Comparison of ENCODE assay signal across 10 mouse cellular contexts in genomic region chr1:184864381-184864801, GRCm38 (mm10). TPM values are rescaled to one million over a fixed set of nuclear protein-coding genes. Genes with fewer than 3 reads are reported as not detected.
DNase-seq lines count a peak whose midpoint lies in the region; ATAC-seq and TF ChIP-seq lines count a peak whose summit lies in the region.
"Had no signal": no experiment of that assay in that cellular context is flagged by ENCODE, and none has a peak within 500 bp of the region (broad histone marks: within the 10 kb centered on the region; RNA-seq: fewer than 3 reads in every experiment).

No protein-coding gene starts in this region.

- H3K36me3 ChIP-seq in embryonic facial prominence, embryonic 11.5 days (replicated peaks; ENCODE audit: control insufficient read depth, insufficient read depth, low read depth, low read length) = no peaks in the 10 kb centered on the region
- H3K36me3 ChIP-seq in intestine, embryonic 14.5 days (ENCODE audit: control insufficient read depth, insufficient read depth, low read length) = no peaks in the 10 kb centered on the region
- H3K36me3 ChIP-seq in lung, embryonic 14.5 days (ENCODE audit: insufficient read depth) = no peaks in the 10 kb centered on the region
- no peaks in the 10 kb centered on the region for H3K36me3 ChIP-seq in forebrain, embryonic 12.5 days (replicated peaks)
- H3K36me3 ChIP-seq: embryonic facial prominence, embryonic 12.5 days had no signal

- no peaks in the 10 kb centered on the region for H3K4me1 ChIP-seq in embryonic facial prominence, embryonic 11.5 days (ENCODE audit: control insufficient read depth, insufficient read depth, low read length)
- peaks cover 3% of the 10 kb centered on the region; the same call in 1 of the 2 replicates for H3K4me1 ChIP-seq in intestine, embryonic 14.5 days (replicated peaks; ENCODE audit: control insufficient read depth, insufficient read depth, low read length)
- no peaks in the 10 kb centered on the region; the same call in 1 of the 2 replicates for H3K4me1 ChIP-seq in lung, embryonic 14.5 days (ENCODE audit: insufficient read depth)
- peaks cover 4% of the 10 kb centered on the region; the same call in 1 of the 2 replicates for H3K4me1 ChIP-seq in forebrain, embryonic 12.5 days

- no peak overlapping the region for H3K27ac ChIP-seq in embryonic facial prominence, embryonic 11.5 days (replicated peaks; ENCODE audit: low read depth, low read length)
- 0 out of 2 replicates have a peak overlapping the region, but pooled peaks have one; percentile 16 for H3K27ac ChIP-seq in intestine, embryonic 14.5 days (ENCODE audit: low read depth)
- H3K27ac ChIP-seq in lung, embryonic 14.5 days (ENCODE audit: low read depth) = peak overlapping the region; percentile 69; the same call in 1 of the 2 replicates
- no peak overlapping the region for H3K27ac ChIP-seq in forebrain, embryonic 12.5 days

- no peak overlapping the region for H3K9ac ChIP-seq in embryonic facial prominence, embryonic 11.5 days (replicated peaks; ENCODE audit: low read length)
- no peak overlapping the region for H3K9ac ChIP-seq in intestine, embryonic 14.5 days (ENCODE audit: low read length)
- no peak overlapping the region for H3K9ac ChIP-seq in lung, embryonic 14.5 days
- no peak overlapping the region for H3K9ac ChIP-seq in forebrain, embryonic 12.5 days
- H3K9ac ChIP-seq: embryonic facial prominence, embryonic 12.5 days had no signal

- no peak overlapping the region for H3K4me3 ChIP-seq in embryonic facial prominence, embryonic 11.5 days (ENCODE audit: low read depth, low read length)
- H3K4me3 ChIP-seq in intestine, embryonic 14.5 days (ENCODE audit: low read depth, low read length) = no peak overlapping the region
- H3K4me3 ChIP-seq in lung, embryonic 14.5 days (ENCODE audit: low read depth, low read length) = no peak overlapping the region
- H3K4me3 ChIP-seq in forebrain, embryonic 12.5 days (replicated peaks) = no peak overlapping the region
- H3K4me3 ChIP-seq: embryonic facial prominence, embryonic 12.5 days had no signal

- DNase-seq in embryo, embryonic 10 days (ENCODE audit: low spot score) = peak; percentile 18
- no peak for DNase-seq in embryo, embryonic 11 days
- peak; percentile 12 for DNase-seq in embryonic facial prominence, embryonic 11.5 days (ENCODE audit: low spot score)
- DNase-seq in intestine, embryonic 14.5 days (ENCODE audit: low spot score) = no peak
- peak; percentile 50 for DNase-seq in lung, embryonic 14.5 days
- no peak for DNase-seq in layer of hippocampus, adult 8-10 months (ENCODE audit: low spot score in 2 of 2)
- DNase-seq: right cerebral cortex, postnatal 25 days had no signal

- no peaks in the 10 kb centered on the region for H3K27me3 ChIP-seq in embryonic facial prominence, embryonic 11.5 days (ENCODE audit: control insufficient read depth, insufficient read depth, low read length)
- no peaks in the 10 kb centered on the region for H3K27me3 ChIP-seq in intestine, embryonic 14.5 days (replicated peaks; ENCODE audit: control insufficient read depth, insufficient read depth, low read length)
- H3K27me3 ChIP-seq in lung, embryonic 14.5 days (ENCODE audit: insufficient read depth, low read length) = no peaks in the 10 kb centered on the region
- H3K27me3 ChIP-seq in forebrain, embryonic 12.5 days = peaks cover 52% of the 10 kb centered on the region
- H3K27me3 ChIP-seq: embryonic facial prominence, embryonic 12.5 days had no signal

- WGBS in embryonic facial prominence, embryonic 11.5 days = 24% methylated on average over 7 of the region's 7 CpGs
- WGBS in intestine, embryonic 14.5 days = 53% methylated on average over 7 of the region's 7 CpGs
- 36% methylated on average over 7 of the region's 7 CpGs for WGBS in lung, embryonic 14.5 days
- WGBS in forebrain, embryonic 12.5 days = 19% methylated on average over 7 of the region's 7 CpGs

- H3K4me2 ChIP-seq in embryonic facial prominence, embryonic 11.5 days (ENCODE audit: low read depth, low read length) = no peak overlapping the region
- H3K4me2 ChIP-seq in intestine, embryonic 14.5 days (ENCODE audit: low read length) = no peak overlapping the region
- H3K4me2 ChIP-seq in lung, embryonic 14.5 days = no peak overlapping the region
- no peak overlapping the region for H3K4me2 ChIP-seq in forebrain, embryonic 12.5 days
- H3K4me2 ChIP-seq: embryonic facial prominence, embryonic 12.5 days had no signal

- H3K9me3 ChIP-seq in embryonic facial prominence, embryonic 11.5 days (replicated peaks; ENCODE audit: control insufficient read depth, low read length) = no peaks in the 10 kb centered on the region
- no peaks in the 10 kb centered on the region for H3K9me3 ChIP-seq in intestine, embryonic 14.5 days (ENCODE audit: control insufficient read depth, low read length)
- H3K9me3 ChIP-seq in lung, embryonic 14.5 days (ENCODE audit: low read depth, low read length) = no peaks in the 10 kb centered on the region
- no peaks in the 10 kb centered on the region for H3K9me3 ChIP-seq in forebrain, embryonic 12.5 days
- H3K9me3 ChIP-seq: embryonic facial prominence, embryonic 12.5 days had no signal

- ATAC-seq in embryonic facial prominence, embryonic 11.5 days (replicated peaks; ENCODE audit: insufficient number of reproducible peaks, low FRiP score, low TSS enrichment, low read depth) = no peak
- no peak for ATAC-seq in intestine, embryonic 14.5 days (replicated peaks; ENCODE audit: low FRiP score, low TSS enrichment, low read depth)
- ATAC-seq in lung, embryonic 14.5 days (ENCODE audit: insufficient read depth) = peak; percentile 64; the same call in 1 of the 2 replicates
- ATAC-seq in inflammation-experienced regulatory T-cells, adult 6 months = no peak
- ATAC-seq in forebrain, embryonic 12.5 days (ENCODE audit: low FRiP score) = no peak

- TF ChIP-seq CTCF in lung, embryonic 14.5 days (IDR thresholded peaks at IDR 0.05; ENCODE audit: low read depth) = no peak

RNA-seq across cellular contexts. Expression of gene Marc2, which starts 18.1 kb away (rescaled TPM):
- polyA plus RNA-seq in embryonic facial prominence, embryonic 11.5 days (2014; fragmentation: Nextera tagmentation; extraction: Ambion mirVana) = 118 and 125 TPM in 2 replicates
- 262 and 279 TPM in 2 replicates for polyA plus RNA-seq in intestine, embryonic 14.5 days (2014; fragmentation: Nextera tagmentation; extraction: Ambion mirVana)
- polyA plus RNA-seq in lung, embryonic 14.5 days (2014; fragmentation: Nextera tagmentation; extraction: Ambion mirVana) = 152 and 163 TPM in 2 replicates
- 100 to 1,000 TPM; 104 to 131 (median 119) TPM for total RNA-seq in layer of hippocampus, adult 8-10 months (2022)
- polyA plus RNA-seq in inflammation-experienced regulatory T-cells, adult 6 months (2017; shearing (Covaris generic)) = 10 to 100 TPM; 22.0 to 38.0 (median 29.2) TPM
- 89.0 and 98.1 TPM in 2 replicates for polyA plus RNA-seq in forebrain, embryonic 12.5 days (2016; fragmentation: Nextera tagmentation; extraction: Ambion mirVana)

RNA-seq across cellular contexts. Expression of gene C130074G19Rik, which starts 18.6 kb away (rescaled TPM):
- polyA plus RNA-seq in embryonic facial prominence, embryonic 11.5 days (2014; fragmentation: Nextera tagmentation; extraction: Ambion mirVana) = 0.67 and 0.72 TPM in 2 replicates
- polyA plus RNA-seq in intestine, embryonic 14.5 days (2014; fragmentation: Nextera tagmentation; extraction: Ambion mirVana) = 2.1 and 2.4 TPM in 2 replicates
- 2.5 and 3.0 TPM in 2 replicates for polyA plus RNA-seq in lung, embryonic 14.5 days (2014; fragmentation: Nextera tagmentation; extraction: Ambion mirVana)
- 1 to 10 TPM; 7.2 to 8.9 (median 8.4) TPM for total RNA-seq in layer of hippocampus, adult 8-10 months (2022)
- polyA plus RNA-seq in inflammation-experienced regulatory T-cells, adult 6 months (2017; shearing (Covaris generic)) = not detected
- 0.74 and 0.91 TPM in 2 replicates for polyA plus RNA-seq in forebrain, embryonic 12.5 days (2016; fragmentation: Nextera tagmentation; extraction: Ambion mirVana)

RNA-seq across cellular contexts. Expression of gene Marc1, which starts 53.3 kb away (rescaled TPM):
- polyA plus RNA-seq in embryonic facial prominence, embryonic 11.5 days (2014; fragmentation: Nextera tagmentation; extraction: Ambion mirVana) = not detected in 2 replicates
- 0.19 and 0.22 TPM in 2 replicates for polyA plus RNA-seq in intestine, embryonic 14.5 days (2014; fragmentation: Nextera tagmentation; extraction: Ambion mirVana)
- not detected in 2 replicates for polyA plus RNA-seq in lung, embryonic 14.5 days (2014; fragmentation: Nextera tagmentation; extraction: Ambion mirVana)
- total RNA-seq in layer of hippocampus, adult 8-10 months (2022) = under 1 TPM in 1 of 4 experiments, not detected in 3; 0.19 TPM
- not detected for polyA plus RNA-seq in inflammation-experienced regulatory T-cells, adult 6 months (2017; shearing (Covaris generic))
- 0.11 TPM in 1 of 2 replicates, not detected in the other for polyA plus RNA-seq in forebrain, embryonic 12.5 days (2016; fragmentation: Nextera tagmentation; extraction: Ambion mirVana)
- polyA plus RNA-seq: embryonic facial prominence, embryonic 12.5 days had no signal

Comparison
In these comparisons a context has a peak if more than half of its experiments do, and no peak if none do; other contexts are left out.
1. DNase-seq: peak in embryo, embryonic 10 days (single experiment), embryonic facial prominence, embryonic 11.5 days (single experiment) and lung, embryonic 14.5 days (single experiment); none in embryo, embryonic 11 days (single experiment), intestine, embryonic 14.5 days (single experiment) and layer of hippocampus, adult 8-10 months (0 of 2).
2. H3K27ac ChIP-seq: peak in intestine, embryonic 14.5 days (single experiment) and lung, embryonic 14.5 days (single experiment); none in embryonic facial prominence, embryonic 11.5 days (single experiment) and forebrain, embryonic 12.5 days (single experiment).